Mouse (Mus musculus): ENCODE measurements around the gene Arhgap33.

- TF ChIP-seq CTCF (IDR thresholded peaks at IDR 0.05) (no peak), EP300 (IDR thresholded peaks at IDR 0.05) (no peak)
Observed at GRCm38 (mm10) chr7:30562526-30563116, 27.8 kb upstream of the Arhgap33 start.
